Mouse (Mus musculus): ENCODE results near the gene Mfsd4a.
A peak's percentile ranks its signal among the peaks of the same experiment; 100 is the strongest.

Gene Mfsd4a

DNA sequence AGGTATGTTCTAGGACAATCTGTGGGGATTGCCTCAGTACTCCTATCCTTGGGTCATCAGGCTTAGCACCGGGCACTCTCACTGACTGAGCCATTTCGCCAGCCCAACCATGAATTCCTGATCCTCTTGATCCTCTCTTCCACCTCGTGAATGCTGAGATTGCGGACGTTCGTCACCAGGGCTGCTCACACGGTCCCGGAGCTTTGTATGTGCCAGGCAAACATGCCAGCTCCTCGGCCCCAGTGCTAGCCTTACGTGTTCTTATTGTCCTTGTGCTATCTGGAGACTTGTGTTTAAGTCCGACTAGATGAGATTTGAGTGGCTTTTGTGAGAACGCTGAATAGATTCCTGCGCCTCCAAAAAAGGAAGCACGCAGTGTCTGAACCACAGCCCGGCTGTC is 80.4 kb downstream of the Mfsd4a start:
- no peak for DNase-seq

DNA sequence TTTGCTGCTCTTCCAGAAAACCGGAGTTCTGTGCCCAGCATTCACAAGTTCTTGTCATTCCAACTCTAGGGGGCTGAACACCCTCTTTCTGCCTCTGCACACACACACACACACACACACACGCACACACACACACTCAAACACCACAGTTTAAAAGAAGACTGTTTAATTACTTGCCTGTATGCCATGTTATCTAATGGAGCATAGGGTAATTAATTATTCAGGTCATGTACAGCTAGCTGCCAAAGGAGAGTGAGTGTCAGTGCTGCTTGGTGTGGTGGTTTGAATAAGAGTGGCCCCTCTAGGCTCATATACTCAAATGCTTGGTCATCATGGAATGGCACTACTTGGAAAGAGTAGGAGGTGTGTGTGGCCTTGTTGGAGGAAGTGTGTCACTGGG is 84.1 kb downstream of the Mfsd4a start:
- DNase-seq: no peak

DNA sequence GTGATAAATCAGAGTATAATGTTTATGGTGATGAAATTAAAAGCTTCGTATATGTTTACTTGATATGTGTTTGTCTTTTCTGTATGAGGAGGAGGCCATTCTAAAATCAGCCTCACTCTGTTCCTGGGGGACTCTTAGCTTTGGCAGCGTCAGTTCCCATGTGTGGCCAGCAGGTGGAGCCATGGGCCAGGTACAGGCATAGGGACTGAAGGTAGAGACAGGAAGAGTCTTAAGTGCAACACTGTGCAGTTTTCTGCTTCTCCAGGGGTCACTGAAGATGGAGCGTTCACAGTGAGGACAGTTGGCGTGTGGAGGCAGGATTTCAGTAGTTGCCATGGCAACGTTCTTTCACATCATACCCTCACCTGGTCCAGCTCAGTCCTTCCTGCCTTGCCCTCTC is 85.0 kb downstream of the Mfsd4a start:
- peak; percentile 86 to 92 for DNase-seq

DNA sequence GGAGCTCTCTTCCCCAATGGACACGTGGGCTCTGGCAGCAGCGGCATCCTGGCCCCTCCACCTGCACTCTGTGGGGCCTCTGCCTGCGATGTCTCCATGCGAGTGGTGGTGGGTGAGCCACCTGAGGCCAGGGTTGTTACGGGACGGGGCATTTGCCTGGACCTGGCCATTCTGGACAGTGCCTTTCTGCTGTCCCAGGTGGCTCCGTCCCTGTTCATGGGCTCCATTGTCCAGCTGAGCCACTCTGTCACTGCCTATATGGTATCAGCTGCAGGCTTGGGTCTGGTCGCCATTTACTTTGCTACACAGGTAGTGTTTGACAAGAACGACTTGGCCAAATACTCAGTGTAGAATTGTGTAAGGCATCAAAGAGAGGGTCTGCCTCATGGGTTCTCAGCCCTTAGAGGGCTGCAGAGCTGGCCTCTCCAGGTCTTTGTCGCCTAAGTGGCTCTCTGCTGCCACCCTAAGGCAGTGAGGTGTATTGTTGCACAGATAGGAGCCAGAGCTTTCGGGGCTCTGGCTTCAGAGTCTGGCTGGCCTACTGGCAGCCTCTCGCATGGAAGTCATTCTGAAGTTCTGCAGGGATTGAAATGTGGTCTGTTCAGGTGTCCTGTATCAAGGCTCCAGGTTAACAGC is 86.4 kb downstream of the Mfsd4a start:
- peak; percentile 80 to 87 for DNase-seq

DNA sequence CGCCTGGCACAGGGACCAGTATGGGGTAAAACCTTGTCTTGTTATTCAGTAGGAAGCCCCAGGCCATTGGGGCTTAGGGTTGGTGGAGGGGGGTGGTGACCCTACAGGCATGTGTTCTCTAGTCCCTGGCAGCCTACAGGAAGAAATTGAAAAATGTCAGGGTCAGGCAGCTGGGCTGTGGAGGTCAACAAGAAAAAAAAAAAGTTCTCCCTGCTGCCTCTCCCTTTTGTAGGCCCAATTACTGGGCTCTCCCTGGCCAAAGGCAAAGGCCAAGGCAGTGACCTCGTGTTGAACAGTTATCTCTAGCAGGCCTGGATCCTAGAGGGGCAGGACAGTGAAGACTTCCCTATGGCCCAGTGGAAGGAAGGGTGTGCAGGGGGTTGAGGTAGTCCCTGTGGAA is 87.4 kb downstream of the Mfsd4a start:
- no peak for DNase-seq

DNA sequence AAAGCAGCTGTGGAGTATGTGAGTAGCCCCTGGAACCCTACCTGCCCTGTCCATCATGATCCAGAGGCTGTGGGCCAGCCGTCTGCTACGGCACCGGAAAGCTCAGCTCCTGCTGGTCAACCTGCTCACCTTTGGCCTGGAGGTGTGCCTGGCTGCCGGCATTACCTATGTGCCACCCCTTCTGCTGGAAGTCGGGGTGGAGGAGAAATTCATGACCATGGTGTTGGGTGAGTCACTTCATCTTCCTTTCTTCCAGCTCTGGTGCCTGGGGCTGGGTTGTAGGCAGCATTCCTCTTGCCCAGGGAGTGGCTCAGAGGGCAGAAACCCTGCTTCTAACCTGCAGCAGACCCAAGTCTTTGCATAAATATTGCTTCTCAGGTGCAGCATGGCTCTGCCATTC is 91.0 kb downstream of the Mfsd4a start:
- DNase-seq: no peak

DNA sequence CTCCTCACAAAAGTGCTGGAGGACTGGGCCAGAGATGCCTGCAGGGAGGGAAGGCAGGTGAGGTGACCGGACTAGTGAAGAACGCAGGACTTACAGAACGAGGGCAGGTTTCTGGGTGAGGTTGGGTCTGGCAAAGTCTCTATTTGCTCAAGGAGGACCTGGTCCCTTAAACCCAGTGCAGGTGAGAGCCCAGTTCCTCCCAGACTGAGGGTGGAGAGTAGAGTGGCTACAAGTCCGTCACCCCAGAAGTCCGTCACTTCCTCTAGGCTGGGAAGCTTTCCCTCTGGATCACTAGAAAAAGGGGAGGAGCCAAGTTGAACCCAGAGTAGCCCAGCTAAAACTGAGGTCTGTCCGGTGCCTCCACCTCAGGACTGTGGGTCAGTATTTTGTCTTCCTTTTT is 93.9 kb downstream of the Mfsd4a start:
- no peak for DNase-seq
